Mouse (Mus musculus) frontal cortex, postnatal 25 days (tissue): Measurements from ENCODE around the gene 4933421I07Rik.

ENCODE experiments used
- DNase-seq, 2 experiments: peaks; one replicate each; pipeline ENCODE4 v3.0.0; 2022; ENCODE audit warnings: low spot score in 2 of 2

The 4933421I07Rik gene

GRCm38 (mm10) chr7:42447850-42448249 lies at the start of gene 4933421I07Rik:
Gene 4933421I07Rik, minus strand, starts transcription at chr7:42448120.
- DNase-seq, result no peak

DNA sequence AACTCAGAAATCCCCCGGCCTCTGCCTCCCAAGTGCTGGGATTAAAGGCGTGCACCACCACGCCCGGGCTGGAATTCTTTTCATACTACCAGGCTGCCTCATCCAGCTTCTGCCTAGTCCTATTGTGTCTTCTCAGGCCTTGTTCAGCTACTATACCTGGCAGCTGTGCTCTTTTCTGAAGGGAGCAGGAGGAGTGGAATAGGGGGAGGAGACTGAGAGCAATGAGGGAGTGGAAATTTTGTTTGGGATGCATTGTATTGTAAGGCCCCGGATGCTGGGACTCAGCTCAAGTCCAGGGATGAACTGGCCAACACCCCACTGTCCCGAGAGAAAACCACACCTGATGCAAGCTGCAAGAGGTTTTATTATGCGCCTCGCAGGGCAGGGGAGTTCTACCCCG lies 49.4 kb upstream of the 4933421I07Rik start:
- no peak for DNase-seq

- no peak for DNase-seq
Measured at GRCm38 (mm10) chr7:42496202-42496601, 48.3 kb upstream of the 4933421I07Rik start.

DNA sequence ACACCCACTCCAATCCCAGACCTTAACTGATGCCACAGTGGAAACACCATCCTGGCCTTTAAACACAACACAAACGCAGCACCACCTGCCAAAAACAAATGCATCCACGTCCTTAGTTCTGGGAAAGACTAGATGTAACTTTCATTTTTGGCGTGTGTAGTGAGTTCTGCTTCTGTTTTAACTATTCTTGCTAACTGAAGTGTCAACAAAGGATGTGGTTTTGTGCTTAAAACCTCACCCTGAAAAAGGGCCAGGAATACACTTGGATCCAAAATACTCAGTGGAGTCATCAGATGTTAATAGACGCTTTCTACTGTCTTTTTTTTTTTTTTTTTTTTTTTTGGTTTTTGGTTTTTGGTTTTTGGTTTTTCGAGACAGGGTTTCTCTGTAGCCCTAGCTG lies 42.9 kb upstream of the 4933421I07Rik start:
- DNase-seq, result no peak

DNA sequence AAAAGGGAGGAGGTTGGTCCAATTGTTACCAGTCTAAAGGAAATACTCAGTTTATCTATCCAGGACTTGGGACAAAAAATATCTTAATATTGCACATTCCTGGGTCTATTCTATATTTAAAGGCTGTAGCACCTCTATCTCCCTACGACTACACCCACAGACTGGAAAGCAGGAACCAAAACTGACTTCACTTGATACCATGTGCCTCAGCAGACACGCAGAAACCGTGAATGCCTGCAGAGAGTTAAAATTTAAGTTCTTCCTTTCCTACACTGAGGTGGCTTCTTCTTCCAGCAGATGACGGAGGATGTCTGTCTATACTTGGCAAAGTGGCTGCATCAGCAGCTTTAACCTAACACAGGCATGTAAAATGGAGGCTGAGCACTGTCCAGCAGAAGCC lies 42.4 kb upstream of the 4933421I07Rik start:
- DNase-seq, result no peak

DNA sequence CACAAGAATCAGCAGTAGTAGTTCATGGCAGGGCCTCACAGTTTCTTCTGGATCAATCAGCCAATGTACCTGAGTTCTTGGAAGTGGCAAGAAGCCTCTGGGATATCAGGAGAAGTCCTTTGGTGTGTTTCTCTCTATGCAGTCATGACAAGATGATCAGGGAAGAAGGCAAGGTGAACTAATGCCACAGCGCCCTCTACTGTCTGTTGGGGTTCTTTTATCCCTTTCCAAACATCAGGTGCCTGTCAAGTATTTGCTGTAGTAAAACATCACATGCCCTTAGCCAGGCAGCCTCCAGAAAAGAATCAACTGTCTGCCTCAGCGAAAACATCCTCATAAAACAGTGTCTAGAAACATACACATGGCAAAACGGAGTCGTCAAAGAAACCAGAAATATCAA lies 6.7 kb upstream of the 4933421I07Rik start:
- no peak for DNase-seq

DNA sequence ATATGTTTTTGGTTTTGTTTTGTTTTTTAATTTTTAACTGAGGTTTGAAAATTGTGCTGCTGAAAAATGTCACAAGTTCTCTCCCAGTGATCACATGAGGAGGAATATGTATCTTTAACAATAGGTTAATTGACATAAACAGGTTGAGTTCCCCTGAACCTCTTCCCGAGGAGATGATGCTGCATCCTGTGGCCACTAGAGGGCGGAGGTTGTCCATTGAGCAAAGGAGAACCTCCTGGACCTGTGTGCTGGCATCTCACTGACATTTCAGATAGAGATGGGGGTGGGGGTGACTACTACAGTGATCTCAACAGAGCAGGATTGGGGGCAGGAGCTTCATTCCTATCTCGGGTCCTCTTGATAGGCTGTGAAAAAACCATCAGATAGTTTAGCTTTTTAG lies 2.7 kb upstream of the 4933421I07Rik start:
- no peak for DNase-seq

GRCm38 (mm10) chr7:42447352-42447751 lies 568 bp downstream of the 4933421I07Rik start:
- DNase-seq, result no peak
